Mouse (Mus musculus): ENCODE results near the gene Vmn2r43.
"Not testable (repeated sequence)": the region's sequence is repeated elsewhere in the genome, so short reads cannot be mapped to it uniquely, and the experiment has no call there.

Vmn2r43 gene

DNA sequence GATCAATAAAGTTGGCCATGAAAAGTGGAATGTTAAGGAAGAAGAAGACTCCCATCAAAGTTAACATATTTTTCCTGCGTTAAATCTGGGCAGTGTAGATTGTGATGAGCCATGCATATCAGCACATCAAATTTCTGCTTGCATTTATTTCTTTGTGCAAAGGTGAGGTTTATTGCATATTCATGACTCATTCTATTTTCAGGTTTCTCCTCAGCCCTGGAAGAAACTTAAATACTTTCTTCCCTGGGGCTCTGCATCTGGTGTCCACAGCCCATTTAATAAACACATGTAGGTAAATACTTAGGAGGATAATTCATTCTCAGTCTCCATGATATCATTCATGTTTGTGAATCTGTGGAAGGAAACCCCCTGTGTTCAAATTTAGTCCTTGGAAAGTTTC is at the start of gene Vmn2r43:
Gene Vmn2r43, minus strand, starts transcription at position 101 of the 400 bp plus-strand sequence.
- not testable (repeated sequence) for DNase-seq (ENCODE audit: low read depth)

DNA sequence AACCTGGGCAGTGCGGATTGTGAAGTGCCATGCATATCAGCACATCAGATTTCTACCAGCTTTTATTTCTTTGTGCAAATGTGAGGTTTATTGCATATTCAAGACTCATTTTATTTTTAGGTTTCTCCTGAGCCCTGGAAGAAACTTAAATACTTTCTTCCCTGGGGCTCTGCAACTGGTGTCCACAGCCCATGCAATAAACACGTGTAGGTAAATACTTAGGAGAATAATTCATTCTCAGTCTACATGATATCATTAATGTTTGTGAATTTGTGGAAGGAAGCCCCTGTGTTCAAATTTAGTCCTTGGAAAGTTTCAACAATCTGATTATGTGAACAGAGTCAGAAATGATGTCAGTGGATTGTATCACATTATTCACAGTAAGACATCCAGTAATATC is 60.2 kb downstream of the Vmn2r43 start, which contains the start of gene Vmn2r42:
Gene Vmn2r42, minus strand, starts transcription at position 101 of the 400 bp plus-strand sequence.
- not testable (repeated sequence) for DNase-seq (ENCODE audit: low read depth)

All from 416B (cell line).